Mouse (Mus musculus): ENCODE data around the gene Fcho1. TPM values are rescaled to one million over a fixed set of nuclear protein-coding genes. Genes with fewer than 3 reads are reported as not detected.
"Not testable (repeated sequence)": the region's sequence is repeated elsewhere in the genome, so short reads cannot be mapped to it uniquely, and the experiment has no call there.

Fcho1 gene
- polyA plus RNA-seq, 1 experiment from 2014 or later, result 1.8 TPM

- not testable (repeated sequence) for H3K4me2 ChIP-seq (replicated peaks; ENCODE audit: low read depth, low read length); H3K4me3 ChIP-seq (ENCODE audit: low read depth, low read length); ATAC-seq; H3K9ac ChIP-seq (replicated peaks; ENCODE audit: low read depth); H3K9me3 ChIP-seq (ENCODE audit: low read length); H3K4me1 ChIP-seq (ENCODE audit: insufficient read depth, low read depth, low read length); H3K27me3 ChIP-seq (replicated peaks; ENCODE audit: insufficient read depth, low read length); H3K27ac ChIP-seq (ENCODE audit: low read length); DNase-seq (ENCODE audit: low spot score); H3K36me3 ChIP-seq (ENCODE audit: insufficient read depth, low read length)
- TF ChIP-seq CTCF (IDR thresholded peaks at IDR 0.05), result 0 out of 2 replicates have a peak, but pooled peaks have one; percentile 7
- WGBS, result 79% methylated on average over 6 of the region's 6 CpGs
These were observed 24.0 kb upstream of the Fcho1 start for GRCm38 (mm10) chr8:71749321-71750075.

DNA sequence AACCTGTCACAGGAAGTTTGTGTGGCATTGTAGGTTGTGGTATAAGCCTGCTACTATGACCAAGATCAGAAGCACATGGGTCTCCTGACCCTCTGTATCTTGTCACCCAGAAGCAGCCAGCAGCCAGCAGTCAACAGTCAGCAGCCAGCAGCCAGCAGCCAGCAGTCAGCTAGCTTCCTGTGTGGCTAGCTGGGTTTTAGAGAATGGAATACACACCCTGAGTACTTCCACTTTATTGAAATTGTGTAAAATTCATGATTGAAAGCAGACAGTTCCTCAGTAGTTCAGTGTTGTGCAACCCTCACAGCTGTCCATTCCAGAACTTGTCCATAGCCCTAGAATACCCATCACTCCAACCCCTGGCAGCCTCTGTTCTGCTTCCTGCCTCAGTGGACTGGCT lies 21.6 kb upstream of the Fcho1 start:
- not testable (repeated sequence) for DNase-seq (ENCODE audit: low spot score)

GRCm38 (mm10) chr8:71745322-71745721 lies 19.8 kb upstream of the Fcho1 start:
- H3K27ac ChIP-seq (ENCODE audit: low read length), result no peak overlapping the region
- no peak for ATAC-seq
- DNase-seq (ENCODE audit: low spot score), result no peak
- WGBS, result 76% methylated on average over 1 of the region's 1 CpGs
- H3K4me3 ChIP-seq (ENCODE audit: low read depth, low read length), result no peak overlapping the region
- no peak overlapping the region for H3K9ac ChIP-seq (replicated peaks; ENCODE audit: low read depth)
- H3K36me3 ChIP-seq (ENCODE audit: insufficient read depth, low read length), result no peaks in the 10 kb centered on the region
- H3K9me3 ChIP-seq (ENCODE audit: low read length), result no peaks in the 10 kb centered on the region
- no peak overlapping the region for H3K4me2 ChIP-seq (replicated peaks; ENCODE audit: low read depth, low read length)
- no peaks in the 10 kb centered on the region for H3K27me3 ChIP-seq (replicated peaks; ENCODE audit: insufficient read depth, low read length)
- TF ChIP-seq CTCF (IDR thresholded peaks at IDR 0.05), result no peak
- no peak for TF ChIP-seq EP300 (IDR thresholded peaks at IDR 0.05)
- H3K4me1 ChIP-seq (ENCODE audit: insufficient read depth, low read depth, low read length), result no peaks in the 10 kb centered on the region; the same call in 1 of the 2 replicates

More for the DNA sequence above, 21.6 kb upstream of the Fcho1 start:
- not testable (repeated sequence) for H3K9ac ChIP-seq (replicated peaks; ENCODE audit: low read depth); H3K4me3 ChIP-seq (ENCODE audit: low read depth, low read length); H3K4me2 ChIP-seq (replicated peaks; ENCODE audit: low read depth, low read length); H3K9me3 ChIP-seq (ENCODE audit: low read length); H3K36me3 ChIP-seq (ENCODE audit: insufficient read depth, low read length); H3K27ac ChIP-seq (ENCODE audit: low read length); H3K27me3 ChIP-seq (replicated peaks; ENCODE audit: insufficient read depth, low read length); ATAC-seq; H3K4me1 ChIP-seq (ENCODE audit: insufficient read depth, low read depth, low read length)

DNA sequence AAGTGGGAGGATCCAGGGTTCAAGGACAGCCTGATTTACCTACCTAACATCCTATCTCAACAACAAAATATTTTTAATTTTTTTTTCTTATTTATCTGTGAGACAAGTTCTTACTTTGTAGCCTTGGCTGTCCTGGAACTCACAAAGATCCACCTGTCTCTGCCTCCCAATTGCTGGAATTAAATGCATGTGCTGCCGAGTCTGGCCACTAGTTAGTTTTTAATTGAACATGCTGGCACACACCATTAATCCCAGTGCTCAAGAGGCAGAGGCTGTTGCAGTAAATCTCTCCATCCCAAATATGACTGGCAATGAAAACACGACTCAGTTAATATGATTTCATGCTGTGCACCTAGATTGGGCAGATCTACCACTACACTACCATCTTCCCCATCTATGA lies 17.3 kb upstream of the Fcho1 start:
- Histone ChIP-seq H3K36me3 (ENCODE audit: insufficient read depth, low read length) (no peaks in the 10 kb centered on the region), H3K9me3 (ENCODE audit: low read length) (no peaks in the 10 kb centered on the region), H3K9ac (replicated peaks; ENCODE audit: low read depth) (no peak overlapping the region), H3K4me1 (ENCODE audit: insufficient read depth, low read depth, low read length) (no peaks in the 10 kb centered on the region; the same call in 1 of the 2 replicates), H3K27me3 (replicated peaks; ENCODE audit: insufficient read depth, low read length) (no peaks in the 10 kb centered on the region), H3K27ac (ENCODE audit: low read length) (no peak overlapping the region), H3K4me2 (replicated peaks; ENCODE audit: low read depth, low read length) (no peak overlapping the region), H3K4me3 (ENCODE audit: low read depth, low read length) (no peak overlapping the region)
- DNase-seq (ENCODE audit: low spot score) (no peak), ATAC-seq (no peak)
- TF ChIP-seq EP300 (IDR thresholded peaks at IDR 0.05) (no peak), CTCF (IDR thresholded peaks at IDR 0.05) (no peak)
- 68% methylated on average over 2 of the region's 2 CpGs for whole genome bisulfite sequencing

GRCm38 (mm10) chr8:71741687-71742114 lies 16.2 kb upstream of the Fcho1 start:
- Histone ChIP-seq H3K9ac (replicated peaks; ENCODE audit: low read depth) (no peak overlapping the region), H3K27me3 (replicated peaks; ENCODE audit: insufficient read depth, low read length) (no peaks in the 10 kb centered on the region), H3K36me3 (ENCODE audit: insufficient read depth, low read length) (no peaks in the 10 kb centered on the region), H3K9me3 (ENCODE audit: low read length) (no peaks in the 10 kb centered on the region), H3K27ac (ENCODE audit: low read length) (no peak overlapping the region), H3K4me3 (ENCODE audit: low read depth, low read length) (no peak overlapping the region; the same call in 1 of the 2 replicates), H3K4me1 (ENCODE audit: insufficient read depth, low read depth, low read length) (no peaks in the 10 kb centered on the region; the same call in 1 of the 2 replicates), H3K4me2 (replicated peaks; ENCODE audit: low read depth, low read length) (peak overlapping the region; percentile 43)
- TF ChIP-seq EP300 (IDR thresholded peaks at IDR 0.05) (no peak), CTCF (IDR thresholded peaks at IDR 0.05) (no peak)
- WGBS, result 5% methylated on average over 19 of the region's 19 CpGs
- peak; percentile 60 for DNase-seq (ENCODE audit: low spot score)
- ATAC-seq, result peak; percentile 80

- no peaks in the 10 kb centered on the region for H3K36me3 ChIP-seq (ENCODE audit: insufficient read depth, low read length)
- WGBS, result 29% methylated on average over 3 of the region's 3 CpGs
- H3K4me1 ChIP-seq (ENCODE audit: insufficient read depth, low read depth, low read length), result no peaks in the 10 kb centered on the region; the same call in 1 of the 2 replicates
- ATAC-seq, result 0 out of 2 replicates have a peak, but pooled peaks have one; percentile 3
- no peak overlapping the region for H3K4me3 ChIP-seq (ENCODE audit: low read depth, low read length)
- no peak overlapping the region for H3K27ac ChIP-seq (ENCODE audit: low read length)
- no peak for TF ChIP-seq EP300 (IDR thresholded peaks at IDR 0.05)
- no peak overlapping the region for H3K9ac ChIP-seq (replicated peaks; ENCODE audit: low read depth)
- no peaks in the 10 kb centered on the region for H3K9me3 ChIP-seq (ENCODE audit: low read length)
- peak overlapping the region; percentile 43 for H3K4me2 ChIP-seq (replicated peaks; ENCODE audit: low read depth, low read length)
- DNase-seq (ENCODE audit: low spot score), result no peak
- no peaks in the 10 kb centered on the region for H3K27me3 ChIP-seq (replicated peaks; ENCODE audit: insufficient read depth, low read length)
These were observed 15.7 kb upstream of the Fcho1 start for GRCm38 (mm10) chr8:71741226-71741625.

GRCm38 (mm10) chr8:71738316-71738715 lies 12.8 kb upstream of the Fcho1 start:
- H3K9me3 ChIP-seq (ENCODE audit: low read length); H3K27ac ChIP-seq (ENCODE audit: low read length); H3K9ac ChIP-seq (replicated peaks; ENCODE audit: low read depth); H3K4me3 ChIP-seq (ENCODE audit: low read depth, low read length); H3K4me1 ChIP-seq (ENCODE audit: insufficient read depth, low read depth, low read length); H3K36me3 ChIP-seq (ENCODE audit: insufficient read depth, low read length); DNase-seq (ENCODE audit: low spot score); ATAC-seq; H3K27me3 ChIP-seq (replicated peaks; ENCODE audit: insufficient read depth, low read length); H3K4me2 ChIP-seq (replicated peaks; ENCODE audit: low read depth, low read length): not testable (repeated sequence)
